Comparison of ENCODE assay signal across 29 mouse cellular contexts in the genomic region with DNA sequence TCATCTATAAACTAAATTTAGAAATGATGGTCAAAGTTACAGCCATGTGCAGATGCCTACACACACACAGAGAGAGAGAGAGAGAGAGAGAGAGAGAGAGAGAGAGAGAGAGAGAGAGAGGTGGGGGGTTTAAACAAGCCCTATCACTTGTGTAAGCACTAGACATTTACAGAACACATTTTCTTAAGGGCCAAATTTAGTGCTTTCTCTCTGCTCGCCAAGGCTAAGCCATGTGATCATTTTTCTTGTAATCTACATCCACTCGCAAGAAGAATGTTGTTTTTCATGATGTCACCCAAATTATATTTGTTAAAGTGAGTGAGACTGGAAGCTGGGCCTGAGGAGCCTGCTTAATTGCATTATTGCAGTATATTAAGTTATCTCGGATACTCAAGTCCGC.
DNase-seq lines count a peak whose midpoint lies in the region; ATAC-seq and TF ChIP-seq lines count a peak whose summit lies in the region.
"Had no signal": no experiment of that assay in that cellular context is flagged by ENCODE, and none has a peak within 500 bp of the region (broad histone marks: within the 10 kb centered on the region; RNA-seq: fewer than 3 reads in every experiment).

No protein-coding gene starts in this region.

- no peaks in the 10 kb centered on the region for H3K27me3 ChIP-seq in heart, embryonic 15.5 days
- H3K27me3 ChIP-seq in heart, embryonic 11.5 days (ENCODE audit: control insufficient read depth, insufficient read depth, low read length), result no peaks in the 10 kb centered on the region
- no peaks in the 10 kb centered on the region for H3K27me3 ChIP-seq in lung, embryonic 14.5 days (ENCODE audit: insufficient read depth, low read length)
- peaks cover 5% of the 10 kb centered on the region for H3K27me3 ChIP-seq in Patski
- H3K27me3 ChIP-seq: CH12.LX; embryonic facial prominence, embryonic 15.5 days; heart, embryonic 12.5 days had no signal

- DNase-seq in heart, postnatal 4 days, result peak; percentile 7
- DNase-seq in heart, adult 18-20 months, result no peak
- DNase-seq in lung, embryonic 14.5 days, result peak; percentile 4
- no peak for DNase-seq in lung, postnatal 36 days
- no peak for DNase-seq in Patski (ENCODE audit: low read depth, low spot score)
- DNase-seq: adrenal gland, adult 8-10 months; adrenal gland, postnatal 25 days; B cell, adult 2 months; cerebellum, adult 11-12 months; cerebellum, adult 8-10 months; cerebellum, postnatal 36 days; embryo, embryonic 11 days; forebrain, postnatal 0 days; gastrocnemius, adult 2 months; gastrocnemius, postnatal 14 days; heart, adult 11 months; heart, postnatal 36 days had no signal

- in situ Hi-C loops in Patski (cut with MboI; ENCODE audit: low pct_unique_long_range_greater_than_20kb), result no loop called here

- TF ChIP-seq CTCF in lung, embryonic 14.5 days (IDR thresholded peaks at IDR 0.05; ENCODE audit: low read depth), result no peak
- TF ChIP-seq CTCF in Patski (IDR thresholded peaks at IDR 0.05), result no peak

- no peaks in the 10 kb centered on the region for H3K9me3 ChIP-seq in heart, embryonic 15.5 days (replicated peaks)
- H3K9me3 ChIP-seq in heart, embryonic 11.5 days (replicated peaks; ENCODE audit: control insufficient read depth, low read length), result no peaks in the 10 kb centered on the region
- H3K9me3 ChIP-seq in lung, embryonic 14.5 days (ENCODE audit: low read depth, low read length), result no peaks in the 10 kb centered on the region
- H3K9me3 ChIP-seq: embryonic facial prominence, embryonic 15.5 days; G1E; heart, embryonic 12.5 days had no signal

- no peak overlapping the region for H3K4me3 ChIP-seq in heart, embryonic 15.5 days
- no peak overlapping the region for H3K4me3 ChIP-seq in heart, embryonic 11.5 days (ENCODE audit: low read depth, low read length)
- H3K4me3 ChIP-seq in lung, embryonic 14.5 days (ENCODE audit: low read depth, low read length), result no peak overlapping the region
- H3K4me3 ChIP-seq: embryonic facial prominence, embryonic 15.5 days; gastrocnemius, adult 2 months; heart, embryonic 12.5 days had no signal

- ATAC-seq in heart, embryonic 15.5 days (replicated peaks; ENCODE audit: insufficient number of reproducible peaks, insufficient read depth, low FRiP score, low read depth), result no peak
- no peak for ATAC-seq in heart, embryonic 11.5 days (replicated peaks; ENCODE audit: insufficient number of reproducible peaks, low FRiP score, low TSS enrichment)
- ATAC-seq in lung, embryonic 14.5 days (ENCODE audit: insufficient read depth), result peak; percentile 35; the same call in 1 of the 2 replicates
- ATAC-seq in Patski, result peak; percentile 35
- ATAC-seq: activated CD4-positive, CD25-positive, alpha-beta regulatory T cell, adult 4 months; forebrain, embryonic 14.5 days; forebrain, postnatal 0 days; hindbrain, postnatal 0 days; inflammation-experienced regulatory T-cells, adult 6 months; intestine, embryonic 16.5 days had no signal

- POLR2A ChIA-PET in Patski (lab: Charles Lee), result no interaction called here

- 0 out of 2 replicates have a peak overlapping the region, but pooled peaks have one; percentile 24 for H3K27ac ChIP-seq in heart, embryonic 15.5 days
- no peak overlapping the region for H3K27ac ChIP-seq in heart, embryonic 11.5 days (ENCODE audit: low read depth, low read length)
- H3K27ac ChIP-seq in lung, embryonic 14.5 days (ENCODE audit: low read depth), result no peak overlapping the region
- H3K27ac ChIP-seq: embryonic facial prominence, embryonic 15.5 days; gastrocnemius, adult 2 months; hindbrain, embryonic 14.5 days; hindbrain, postnatal 0 days had no signal

- CTCF ChIA-PET in Patski (lab: Charles Lee), result no interaction called here

- no peak overlapping the region for H3K9ac ChIP-seq in heart, embryonic 15.5 days
- no peak overlapping the region for H3K9ac ChIP-seq in heart, embryonic 11.5 days (ENCODE audit: low read depth, low read length)
- no peak overlapping the region for H3K9ac ChIP-seq in lung, embryonic 14.5 days
- H3K9ac ChIP-seq: embryonic facial prominence, embryonic 15.5 days; forebrain, postnatal 0 days; heart, embryonic 12.5 days; hindbrain, embryonic 14.5 days had no signal

- H3K4me2 ChIP-seq in heart, embryonic 15.5 days, result no peak overlapping the region
- H3K4me2 ChIP-seq in heart, embryonic 11.5 days, result no peak overlapping the region
- H3K4me2 ChIP-seq in lung, embryonic 14.5 days, result no peak overlapping the region
- H3K4me2 ChIP-seq: embryonic facial prominence, embryonic 15.5 days; heart, embryonic 12.5 days; hindbrain, embryonic 14.5 days had no signal

- no peaks in the 10 kb centered on the region; the same call in 1 of the 2 replicates for H3K4me1 ChIP-seq in heart, embryonic 15.5 days (replicated peaks)
- H3K4me1 ChIP-seq in heart, embryonic 11.5 days (ENCODE audit: control insufficient read depth, insufficient read depth, low read length), result no peaks in the 10 kb centered on the region
- H3K4me1 ChIP-seq in lung, embryonic 14.5 days (ENCODE audit: insufficient read depth), result no peaks in the 10 kb centered on the region
- H3K4me1 ChIP-seq: embryonic facial prominence, embryonic 15.5 days; heart, embryonic 12.5 days had no signal

- no peaks in the 10 kb centered on the region for H3K36me3 ChIP-seq in heart, embryonic 15.5 days
- no peaks in the 10 kb centered on the region for H3K36me3 ChIP-seq in heart, embryonic 11.5 days (ENCODE audit: control insufficient read depth, insufficient read depth, low read length)
- H3K36me3 ChIP-seq in lung, embryonic 14.5 days (ENCODE audit: insufficient read depth), result no peaks in the 10 kb centered on the region
- H3K36me3 ChIP-seq: embryonic facial prominence, embryonic 15.5 days; G1E; heart, embryonic 12.5 days had no signal

- 45% methylated on average over 4 of the region's 4 CpGs for WGBS in heart, embryonic 15.5 days
- WGBS in heart, embryonic 11.5 days (ENCODE audit: insufficient replicate concordance), result 58% methylated on average over 4 of the region's 4 CpGs
- 36% methylated on average over 4 of the region's 4 CpGs for WGBS in lung, embryonic 14.5 days

Comparison
In these comparisons a context has a peak if more than half of its experiments do, and no peak if none do; other contexts are left out.
1. DNase-seq: peak in heart, postnatal 4 days (single experiment) and lung, embryonic 14.5 days (single experiment); none in heart, adult 18-20 months (0 of 2), lung, postnatal 36 days (single experiment) and Patski (single experiment).
2. ATAC-seq: peak in lung, embryonic 14.5 days (single experiment) and Patski (single experiment); none in heart, embryonic 15.5 days (single experiment) and heart, embryonic 11.5 days (single experiment).